Mouse (Mus musculus) thymus, adult 2 months (tissue): ENCODE measurements around the gene Rgs6.

Experiments
- CTCF ChIP-seq: fragments of 200-500 bp; IDR thresholded peaks from 2 replicates; pipeline ENCODE4 v1.5.1; 2012; ENCODE audit warnings: mild to moderate bottlenecking, control low read depth, low read length, moderate library complexity, borderline replicate concordance; ENCODE audit not compliant: control insufficient read depth, poor library complexity, insufficient read depth; ENCODE audit errors: extremely low read depth
- POLR2A ChIP-seq: fragments of 200-500 bp; IDR thresholded peaks from 2 replicates; pipeline ENCODE4 v1.6.1; 2012; ENCODE audit warnings: mild to moderate bottlenecking, low read length, control low read depth, moderate library complexity; ENCODE audit not compliant: control insufficient read depth, poor library complexity, insufficient read depth; ENCODE audit errors: extremely low read depth

GRCm38 (mm10) chr12:82617682-82618370 lies 29.7 kb downstream of the Rgs6 start:
- no peak for TF ChIP-seq POLR2A
- no peak for TF ChIP-seq CTCF
